Mouse (Mus musculus) midbrain, postnatal 0 days (tissue): ENCODE measurements around the gene Sln. TPM values are rescaled to one million over a fixed set of nuclear protein-coding genes. Genes with fewer than 3 reads are reported as not detected.

ENCODE experiments used
- ATAC-seq: fragments of 200-750 bp; cut with Nextera tagmentation; 2 replicates; pipeline ENCODE4 v1.8.0; 2017; ENCODE audit warnings: moderate number of reproducible peaks, mild to moderate bottlenecking, moderate TSS enrichment, moderate library complexity; ENCODE audit not compliant: low FRiP score
- DNase-seq: peaks from one replicate; pipeline ENCODE4 v3.0.0-alpha.2; 2015; ENCODE audit warnings: low spot score
- H3K27ac ChIP-seq: fragments of 300-500 bp; sonication (generic); 2 replicates; pipeline ENCODE4 v1.5.1; 2014; ENCODE audit warnings: low read depth, mild to moderate bottlenecking, low read length, mixed read lengths
- H3K27me3 ChIP-seq: fragments of 300-500 bp; sonication (generic); 2 replicates; pipeline ENCODE4 v1.6.1; 2014; ENCODE audit warnings: low read length, control low read depth, mixed read lengths; ENCODE audit not compliant: insufficient read depth
- H3K36me3 ChIP-seq: fragments of 300-500 bp; sonication (generic); 2 replicates; pipeline ENCODE4 v1.6.1; 2014; ENCODE audit warnings: low read length, control low read depth, mixed read lengths; ENCODE audit not compliant: insufficient read depth
- H3K4me1 ChIP-seq: fragments of 300-500 bp; sonication (generic); 2 replicates; pipeline ENCODE4 v1.6.1; 2014; ENCODE audit warnings: mild to moderate bottlenecking, control low read depth, antibody characterized with exemption, low read length, mixed read lengths; ENCODE audit not compliant: insufficient read depth
- H3K4me2 ChIP-seq: fragments of 300-500 bp; sonication (generic); 2 replicates; pipeline ENCODE4 v1.6.1; 2014; ENCODE audit warnings: low read depth, mild to moderate bottlenecking, low read length, mixed read lengths; ENCODE audit not compliant: poor library complexity, severe bottlenecking
- H3K4me3 ChIP-seq: fragments of 300-500 bp; sonication (generic); 2 replicates; pipeline ENCODE4 v1.5.1; 2014; ENCODE audit warnings: low read depth, mild to moderate bottlenecking, low read length, moderate library complexity
- H3K9ac ChIP-seq: fragments of 300-500 bp; sonication (generic); replicated peaks from 2 replicates; pipeline ENCODE4 v1.6.1; 2014; ENCODE audit warnings: mild to moderate bottlenecking, low read length, moderate library complexity, mixed read lengths; ENCODE audit not compliant: poor library complexity, severe bottlenecking
- H3K9me3 ChIP-seq: fragments of 300-500 bp; sonication (generic); 2 replicates; pipeline ENCODE4 v1.6.1; 2016; ENCODE audit warnings: low read length, control low read depth
- CTCF ChIP-seq: IDR thresholded peaks from 2 replicates; pipeline ENCODE4 v1.5.1; 2016; ENCODE audit warnings: antibody characterized with exemption, mild to moderate bottlenecking
- WGBS: fragments of 180-500 bp; shearing (Covaris S2); extraction: QIAGEN DNeasy Blood & Tissue Kit; methylation state at CpG from one replicate; pipeline ENCODE4 v1.1.7; 2014; 5-methylcytosine and 5-hydroxymethylcytosine counted together
- polyA plus RNA-seq: library from polyadenylated mRNA; unstranded; fragments of >200 nt; fragmentation: Nextera tagmentation; extraction: Ambion mirVana; gene quantifications from 2 replicates; pipeline ENCODE4 v1.2.1, GENCODE M21; 2015
- total RNA-seq: library from RNA; depleted of rRNA; stranded (reverse); fragments of >200 nt; gene quantifications from 2 replicates; pipeline ENCODE4 v1.2.3, GENCODE M21; 2014; rRNA removed

Gene Sln
- total RNA-seq = not detected in 2 replicates
- 0.15 TPM in 1 of 2 replicates, not detected in the other for polyA plus RNA-seq

- Histone ChIP-seq H3K4me3 (no peak within 1 kb of the TSS), H3K27ac (no peak within 1 kb of the TSS), H3K4me2 (no peak within 1 kb of the TSS), H3K36me3 (no peaks in the 10 kb centered on the region), H3K4me1 (no peaks in the 10 kb centered on the region), H3K9me3 (no peaks in the 10 kb centered on the region), H3K27me3 (no peaks in the 10 kb centered on the region), H3K9ac (no peak within 1 kb of the TSS)
- DNase-seq (no peak), ATAC-seq (no peak)
- WGBS = 84% methylated on average over 4 of the region's 4 CpGs
- TF ChIP-seq CTCF = no peak
Measured at GRCm38 (mm10) chr9:53849864-53850263, at the start of gene Sln. Sln (plus strand) TSS chr9:53850164.

DNA sequence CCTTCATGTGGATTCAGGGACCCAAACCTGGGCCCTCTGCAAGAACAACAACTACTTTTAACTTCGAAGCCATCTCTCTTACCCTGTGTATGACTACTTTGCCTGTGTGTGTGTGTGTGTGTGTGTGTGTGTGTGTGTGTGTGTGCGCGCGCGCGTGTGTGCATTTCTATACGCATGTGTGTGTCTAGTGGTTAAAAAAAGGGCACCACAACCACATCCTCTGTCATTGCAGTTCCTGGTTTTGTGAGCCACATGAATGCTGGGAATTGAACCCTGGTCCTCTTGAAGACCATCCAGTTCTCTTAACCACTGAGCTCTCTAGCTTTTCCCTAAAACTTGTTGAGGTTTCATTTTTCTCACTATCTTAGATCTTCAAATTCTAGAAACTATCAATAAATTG, 47.0 kb upstream of the Sln start:
- ATAC-seq = no peak
- Histone ChIP-seq H3K9ac (no peak overlapping the region), H3K4me3 (no peak overlapping the region), H3K4me2 (no peak overlapping the region), H3K27me3 (no peaks in the 10 kb centered on the region), H3K27ac (no peak overlapping the region), H3K4me1 (no peaks in the 10 kb centered on the region), H3K9me3 (no peaks in the 10 kb centered on the region), H3K36me3 (no peaks in the 10 kb centered on the region)
- no peak for DNase-seq
- no peak for TF ChIP-seq CTCF
- 93% methylated on average over 7 of the region's 7 CpGs for WGBS

DNA sequence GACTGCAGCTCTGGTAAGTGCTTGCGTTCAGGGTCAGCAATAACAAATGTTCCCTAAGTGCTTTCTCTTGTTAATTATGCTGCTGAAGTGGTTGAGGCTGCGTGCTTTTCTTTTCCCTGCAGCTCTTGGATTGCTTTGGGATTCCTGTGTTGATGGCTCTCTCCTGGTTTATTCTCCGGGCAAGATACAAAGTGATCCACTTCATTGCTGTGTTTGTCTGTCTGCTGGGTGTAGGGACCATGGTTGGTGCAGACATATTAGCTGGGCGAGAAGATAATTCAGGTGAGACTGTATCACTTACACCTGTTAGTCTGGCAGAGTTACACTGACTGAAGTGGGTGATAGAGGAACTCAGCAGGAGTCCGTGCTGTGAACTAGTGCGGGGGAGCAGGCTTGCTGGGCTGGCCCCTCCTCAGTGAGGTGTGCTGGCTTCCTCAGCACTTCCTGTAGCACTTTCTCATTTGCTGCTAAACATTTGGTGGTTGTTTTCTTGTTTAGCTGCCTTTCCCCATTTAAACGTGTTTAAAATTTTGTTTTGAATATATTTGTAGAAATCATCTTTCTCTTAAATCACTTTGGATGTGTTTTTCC, 43.4 kb upstream of the Sln start:
- H3K9ac ChIP-seq = no peak overlapping the region
- no peaks in the 10 kb centered on the region for H3K9me3 ChIP-seq
- H3K4me3 ChIP-seq = no peak overlapping the region
- H3K27ac ChIP-seq = no peak overlapping the region
- WGBS = 26% methylated on average over 7 of the region's 7 CpGs
- no peak for TF ChIP-seq CTCF
- no peaks in the 10 kb centered on the region for H3K36me3 ChIP-seq
- H3K27me3 ChIP-seq = no peaks in the 10 kb centered on the region
- DNase-seq = no peak
- ATAC-seq = no peak
- H3K4me1 ChIP-seq = no peaks in the 10 kb centered on the region
- no peak overlapping the region for H3K4me2 ChIP-seq

GRCm38 (mm10) chr9:53813418-53813817, 36.5 kb upstream of the Sln start:
- TF ChIP-seq CTCF = no peak
- Histone ChIP-seq H3K9me3 (no peaks in the 10 kb centered on the region), H3K27me3 (no peaks in the 10 kb centered on the region), H3K27ac (no peak overlapping the region), H3K4me2 (no peak overlapping the region), H3K36me3 (no peaks in the 10 kb centered on the region), H3K4me1 (no peaks in the 10 kb centered on the region), H3K9ac (no peak overlapping the region), H3K4me3 (no peak overlapping the region)
- ATAC-seq (no peak), DNase-seq (no peak)
- 96% methylated on average over 6 of the region's 6 CpGs for whole genome bisulfite sequencing

- no peaks in the 10 kb centered on the region for H3K4me1 ChIP-seq
- no peak overlapping the region for H3K27ac ChIP-seq
- ATAC-seq (no peak), DNase-seq (peak; percentile 54)
- WGBS = 42% methylated on average over 4 of the region's 4 CpGs
- H3K36me3 ChIP-seq = no peaks in the 10 kb centered on the region
- no peak overlapping the region for H3K4me3 ChIP-seq
- TF ChIP-seq CTCF = peak; percentile 74
- H3K27me3 ChIP-seq = no peaks in the 10 kb centered on the region
- H3K9ac ChIP-seq = no peak overlapping the region
- no peak overlapping the region for H3K4me2 ChIP-seq
- H3K9me3 ChIP-seq = no peaks in the 10 kb centered on the region
Measured at GRCm38 (mm10) chr9:53818760-53819159, 31.2 kb upstream of the Sln start.

DNA sequence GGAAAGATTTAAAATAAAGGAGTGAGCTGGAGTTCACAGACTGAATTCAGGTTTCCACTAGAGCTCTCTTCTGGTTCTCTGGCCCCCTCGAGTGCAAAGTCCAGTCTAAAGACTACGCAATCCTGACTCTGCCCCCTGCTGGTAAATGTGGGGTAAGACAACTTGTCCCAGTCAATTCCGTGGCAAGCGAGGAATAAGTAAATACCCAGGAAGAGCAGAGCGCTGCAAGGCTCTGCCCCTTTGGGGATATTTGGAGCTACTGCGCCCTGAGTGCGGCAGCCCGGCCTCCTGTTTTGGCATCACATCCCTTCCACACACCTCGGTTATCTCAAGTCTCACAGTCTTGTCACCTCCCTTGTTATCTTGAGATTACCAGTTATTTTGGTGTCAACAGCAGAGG, 24.6 kb upstream of the Sln start:
- Histone ChIP-seq H3K4me3 (no peak overlapping the region), H3K36me3 (no peaks in the 10 kb centered on the region), H3K9me3 (no peaks in the 10 kb centered on the region), H3K27me3 (no peaks in the 10 kb centered on the region), H3K9ac (no peak overlapping the region), H3K27ac (no peak overlapping the region), H3K4me1 (no peaks in the 10 kb centered on the region), H3K4me2 (no peak overlapping the region)
- ATAC-seq (no peak), DNase-seq (peak; percentile 78)
- WGBS = 9% methylated on average over 9 of the region's 9 CpGs
- TF ChIP-seq CTCF = peak; percentile 86
